Mouse (Mus musculus) cortical plate, adult 2 months (tissue): ENCODE data around the gene Mtcl1.
A peak's percentile ranks its signal among the peaks of the same experiment; 100 is the strongest.

ENCODE experiments used
- CTCF ChIP-seq: fragments of 200-500 bp; IDR thresholded peaks from 2 replicates; pipeline ENCODE4 v1.5.1; 2011; ENCODE audit warnings: mild to moderate bottlenecking, control low read depth, low read length; ENCODE audit not compliant: insufficient read depth; ENCODE audit errors: extremely low read depth
- POLR2A ChIP-seq: fragments of 200-500 bp; IDR thresholded peaks from 2 replicates; pipeline ENCODE4 v1.6.1; 2011; ENCODE audit warnings: mild to moderate bottlenecking, low read length, control low read depth; ENCODE audit not compliant: insufficient read depth; ENCODE audit errors: extremely low read depth

DNA sequence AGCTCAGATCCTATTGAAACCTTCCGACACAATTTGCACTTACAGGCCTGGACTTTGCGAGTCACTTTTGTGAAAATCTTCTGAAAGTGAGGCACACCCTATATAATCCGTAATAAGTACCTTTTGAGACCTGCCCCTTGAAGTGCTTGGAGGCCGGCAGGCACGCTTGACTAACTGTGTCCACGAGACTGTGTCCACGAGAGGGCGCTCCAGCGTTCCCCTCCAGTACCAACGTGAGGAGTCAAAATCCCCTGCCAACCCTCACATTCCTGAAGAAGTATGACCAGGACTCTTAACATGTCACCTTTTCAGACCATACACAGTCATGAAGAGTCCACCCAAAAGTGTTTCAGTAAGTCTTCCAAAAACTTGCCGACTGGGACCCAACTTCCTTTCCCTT is 1.6 kb upstream of the Mtcl1 start:
- peak; percentile 84 for TF ChIP-seq CTCF
- no peak for TF ChIP-seq POLR2A
